Mouse (Mus musculus) heart, postnatal 10 days (tissue): ENCODE results near the gene Slc30a4. TPM values are rescaled to one million over a fixed set of nuclear protein-coding genes. Genes with fewer than 3 reads are reported as not detected.

Experiments used
- DNase-seq, 2 experiments: peaks; one replicate each; pipeline ENCODE4 v3.0.0; 2021
- intact Hi-C: fragments of 180-260 bp; cut with DNase I; formaldehyde crosslinking; loops from one replicate; pipeline ENCODE4 v1.15.1; 2025
- total RNA-seq, 2 experiments: library from RNA; stranded (reverse); gene quantifications; 2 replicates each; pipeline ENCODE4 v1.2.3; 2021

Slc30a4 gene
- total RNA-seq: 10 to 100 TPM; 14.9 to 15.0 TPM

GRCm38 (mm10) chr2:122702181-122703036 is at the start of gene Slc30a4:
Gene Slc30a4 (minus strand): TSS chr2:122702663.
- intact Hi-C loops: loop anchor here (1.0 to 2.0 kb wide), 2 partner anchors 36 to 62 kb away; partner anchors contain the start of genes Bloc1s6 and Sqor
- peak; percentile 80 to 82 for DNase-seq

- DNase-seq: no peak
- intact Hi-C loops: no loop called here
Observed at GRCm38 (mm10) chr2:122746461-122746860, 44.0 kb upstream of the Slc30a4 start.

GRCm38 (mm10) chr2:122739023-122739422 is 36.6 kb upstream of the Slc30a4 start:
- DNase-seq: no peak
- intact Hi-C loops: no loop called here

DNA sequence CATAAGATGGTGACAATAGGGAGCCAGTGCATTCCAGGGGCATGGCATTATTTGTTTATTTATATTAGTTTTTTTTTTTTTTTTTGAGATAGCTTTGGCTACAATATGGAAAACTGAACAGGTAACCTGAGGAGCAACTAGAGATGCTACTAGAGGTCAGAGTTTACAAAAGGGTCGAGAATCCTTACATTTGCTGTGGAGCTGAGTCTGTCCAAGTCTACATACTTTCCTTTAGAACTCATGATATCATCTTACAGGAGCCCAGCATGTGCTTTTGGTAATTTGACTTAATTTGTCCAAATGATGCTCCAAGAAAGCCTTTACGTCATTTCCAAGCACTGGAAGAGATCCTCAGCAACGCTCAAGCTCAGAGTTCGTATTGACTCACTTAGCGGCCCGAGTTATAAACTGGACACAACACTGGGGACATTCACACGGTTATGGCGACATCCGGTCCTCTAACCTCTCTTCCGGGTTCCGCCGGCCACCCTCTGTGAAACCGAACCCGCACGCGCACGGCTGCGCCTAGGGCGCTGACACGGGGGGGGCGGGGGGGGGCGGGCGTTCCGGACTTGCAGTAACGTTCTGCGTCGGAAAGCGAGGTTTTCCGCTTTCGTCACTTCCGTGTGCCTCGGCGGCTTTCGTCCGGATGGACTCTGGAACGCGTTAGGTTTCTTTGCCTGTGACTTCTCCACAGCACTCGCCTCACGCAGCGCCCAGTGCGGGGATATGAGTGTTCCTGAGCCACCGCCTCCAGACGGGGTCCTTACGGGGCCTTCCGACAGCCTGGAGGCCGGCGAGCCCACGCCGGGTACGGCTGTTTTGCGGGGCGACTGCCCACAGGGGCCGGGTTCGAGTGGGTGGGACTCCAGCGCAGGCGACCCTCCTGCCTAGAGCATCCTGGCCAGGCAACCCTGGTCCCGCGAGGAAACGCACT is 35.7 kb upstream of the Slc30a4 start, which contains the start of gene Bloc1s6:
Bloc1s6 (plus strand) TSS at position 610 of the 937 bp plus-strand sequence.
- DNase-seq: peak; percentile 93 to 97
- intact Hi-C loops: loop anchor here (1.0 kb wide), 1 partner anchor 36 kb away; the partner anchor contains the start of gene Slc30a4

DNA sequence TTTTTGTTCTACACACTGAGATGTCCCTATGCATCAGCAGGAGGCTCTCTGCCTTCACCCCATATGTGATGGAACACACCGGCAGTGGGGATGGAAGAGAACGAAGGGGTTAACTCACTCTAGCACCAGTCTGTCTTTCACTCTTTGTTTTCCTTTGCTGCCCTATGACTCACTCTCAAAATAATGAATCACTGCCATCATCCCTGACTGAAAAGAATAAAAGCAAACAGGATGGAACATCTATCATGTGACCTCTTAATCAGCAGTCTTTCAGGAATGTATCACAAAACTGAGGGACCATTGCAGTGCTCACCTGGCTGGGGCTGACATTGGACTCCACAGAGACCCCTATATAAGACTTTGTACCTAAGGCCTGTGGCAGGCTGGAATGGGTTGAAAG is 29.0 kb upstream of the Slc30a4 start:
- no peak for DNase-seq
- intact Hi-C loops: no loop called here

- intact Hi-C loops: loop anchor here (1.0 kb wide), 1 partner anchor 28 kb away; no protein-coding TSS in a partner anchor
- DNase-seq: peak in 1 of 2 experiments; percentile 52
Observed at GRCm38 (mm10) chr2:122725604-122726003, 23.1 kb upstream of the Slc30a4 start.

GRCm38 (mm10) chr2:122720564-122720963 is 18.1 kb upstream of the Slc30a4 start:
- intact Hi-C loops: no loop called here
- no peak for DNase-seq

- no peak for DNase-seq
- intact Hi-C loops: no loop called here
Observed at GRCm38 (mm10) chr2:122719232-122719631, 16.8 kb upstream of the Slc30a4 start.

DNA sequence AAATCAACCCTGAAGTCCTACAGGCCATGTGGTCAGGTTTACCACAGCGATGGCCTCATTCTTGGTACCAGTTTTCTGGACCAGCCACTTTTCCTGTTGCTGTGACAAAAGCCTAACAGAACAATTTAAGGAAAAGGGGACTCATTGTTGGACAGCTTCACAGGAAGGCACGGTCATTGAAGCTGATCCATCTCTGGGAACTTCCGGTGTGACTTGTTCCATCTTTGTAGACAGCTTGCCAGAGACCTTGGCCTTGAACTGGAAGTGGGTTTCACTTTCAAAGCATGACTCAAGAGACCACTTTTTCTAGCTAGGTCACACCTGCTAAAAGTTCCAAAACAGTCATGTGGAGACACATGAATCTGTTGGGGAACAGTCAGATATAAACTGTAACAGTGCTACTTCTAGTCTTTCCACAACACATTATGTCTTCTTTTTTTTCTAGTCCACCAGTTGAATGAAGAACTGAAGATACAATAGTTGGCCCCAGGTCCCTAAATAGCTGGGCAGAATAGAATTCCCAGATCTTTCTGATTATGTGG is 13.9 kb upstream of the Slc30a4 start:
- no peak for DNase-seq
- intact Hi-C loops: no loop called here

GRCm38 (mm10) chr2:122715148-122715692 is 12.8 kb upstream of the Slc30a4 start:
- no peak for DNase-seq
- intact Hi-C loops: no loop called here

DNA sequence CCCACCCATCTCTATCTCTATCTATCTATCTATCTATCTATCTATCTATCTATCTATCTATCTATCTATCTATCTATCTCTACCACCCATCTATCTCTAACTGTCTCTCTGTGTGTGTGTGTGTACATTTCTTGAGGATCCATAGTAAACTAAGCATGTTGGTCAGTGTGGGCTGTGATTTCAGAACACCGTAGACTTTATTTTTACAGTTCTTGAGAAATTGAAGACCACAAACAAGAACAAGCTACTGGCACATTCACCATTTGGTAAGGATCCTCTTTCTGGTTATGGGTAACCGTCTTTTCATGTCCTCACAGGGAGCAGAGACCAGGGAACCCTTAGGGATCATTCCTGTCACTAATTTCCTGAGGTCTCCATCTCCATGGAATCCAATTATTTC is 10.4 kb upstream of the Slc30a4 start:
- intact Hi-C loops: no loop called here
- no peak for DNase-seq

GRCm38 (mm10) chr2:122711911-122712310 is 9.4 kb upstream of the Slc30a4 start:
- no peak for DNase-seq
- intact Hi-C loops: no loop called here

DNA sequence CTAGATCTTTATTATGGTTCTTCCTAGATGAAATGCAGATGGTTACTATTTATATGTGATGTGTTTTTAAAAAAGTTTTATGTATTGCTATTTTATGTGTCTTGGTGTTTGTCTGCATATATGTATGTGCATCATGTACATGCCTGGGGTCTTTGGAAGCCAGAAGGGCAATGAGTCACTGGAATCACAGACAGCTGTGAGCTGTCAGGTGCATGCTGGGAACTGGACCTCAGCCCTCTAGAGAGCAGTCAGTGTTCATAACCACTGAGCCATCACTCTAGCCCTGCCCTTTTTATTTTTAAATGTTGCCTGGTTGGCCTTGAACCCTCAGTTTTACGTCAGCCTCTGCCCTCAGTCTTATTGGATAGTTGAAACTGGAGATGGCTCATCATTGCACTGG is 6.7 kb upstream of the Slc30a4 start:
- intact Hi-C loops: no loop called here
- DNase-seq: no peak

GRCm38 (mm10) chr2:122708080-122708479 is 5.6 kb upstream of the Slc30a4 start:
- intact Hi-C loops: no loop called here
- DNase-seq: no peak

DNA sequence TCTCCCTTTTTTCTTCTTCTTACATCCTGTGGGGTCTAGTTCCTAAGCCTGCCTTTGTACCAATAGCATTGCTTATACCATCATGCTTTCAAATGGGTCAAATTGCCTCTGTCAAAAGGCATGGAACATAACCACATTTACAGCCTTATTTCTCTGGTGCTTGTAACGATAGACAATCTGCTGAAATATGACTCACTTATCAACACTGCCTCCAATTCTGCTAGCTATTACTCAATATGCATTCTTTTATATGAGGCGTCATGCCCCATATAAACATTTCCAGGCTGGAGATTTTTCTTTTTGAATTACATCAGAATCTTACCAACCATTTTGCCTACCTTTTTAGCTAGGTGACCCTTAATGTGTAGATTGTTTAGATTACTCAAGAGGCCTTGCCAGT is 2.1 kb upstream of the Slc30a4 start:
- intact Hi-C loops: no loop called here

DNA sequence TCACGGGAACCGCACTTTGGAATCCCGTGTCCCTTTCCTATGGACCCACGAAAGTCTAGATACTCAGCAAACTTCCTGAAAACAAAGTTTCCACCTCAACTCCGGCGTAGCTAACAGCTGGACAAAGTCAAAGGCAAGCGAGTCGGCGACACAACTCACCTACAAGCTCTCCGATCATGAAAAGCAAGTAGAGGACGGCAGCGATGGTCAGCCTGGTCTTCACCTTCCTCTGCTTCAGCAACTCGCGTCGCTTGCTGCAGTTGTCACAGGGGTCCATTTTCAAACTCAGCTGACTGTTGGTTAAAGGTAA is 637 bp downstream of the Slc30a4 start:
- intact Hi-C loops: loop anchor here (1.0 to 2.0 kb wide), 2 partner anchors 36 to 63 kb away; partner anchors contain the start of genes Bloc1s6 and Sqor
- no peak for DNase-seq

More for the DNA sequence above, 2.1 kb upstream of the Slc30a4 start:
- DNase-seq: no peak

GRCm38 (mm10) chr2:122701012-122701411 is 1.5 kb downstream of the Slc30a4 start:
- intact Hi-C loops: no loop called here
- DNase-seq: no peak

- no peak for DNase-seq
- intact Hi-C loops: no loop called here
Observed at GRCm38 (mm10) chr2:122697526-122697925, 4.9 kb downstream of the Slc30a4 start.

- intact Hi-C loops: no loop called here
- no peak for DNase-seq
Observed at GRCm38 (mm10) chr2:122686665-122687064, 15.8 kb downstream of the Slc30a4 start.

GRCm38 (mm10) chr2:122683641-122684040 is 18.8 kb downstream of the Slc30a4 start:
- intact Hi-C loops: no loop called here
- DNase-seq: no peak

- intact Hi-C loops: no loop called here
- no peak for DNase-seq
Observed at GRCm38 (mm10) chr2:122682520-122682919, 19.9 kb downstream of the Slc30a4 start.
